Mouse (Mus musculus): ENCODE measurements around the gene Spint1. TPM values are rescaled to one million over a fixed set of nuclear protein-coding genes. Genes with fewer than 3 reads are reported as not detected.

Gene Spint1
- not detected in 2 replicates for total RNA-seq (2014; fragmentation: Nextera tagmentation)
- 0.55 TPM in 1 of 2 replicates, not detected in the other for total RNA-seq (2017)
- not detected in 2 replicates for polyA plus RNA-seq (2012)

- no peak within 1 kb of the TSS for H3K4me3 ChIP-seq (ENCODE audit: low read depth, low read length)
- no peaks in the 10 kb centered on the region for H3K9me3 ChIP-seq (replicated peaks)
- no peaks in the 10 kb centered on the region for H3K36me3 ChIP-seq (replicated peaks)
- H3K27me3 ChIP-seq (ENCODE audit: insufficient read depth, low read length): peaks cover 54% of the 10 kb centered on the region
- ATAC-seq (ENCODE audit: extremely low read depth, insufficient number of reproducible peaks, low FRiP score, poor library complexity, severe bottlenecking) (no peak), DNase-seq (ENCODE audit: low spot score) (no peak)
- no peak for TF ChIP-seq GATA1 (IDR thresholded peaks at IDR 0.05; ENCODE audit: borderline replicate concordance, low read length)
- peaks cover 2% of the 10 kb centered on the region for H3K4me1 ChIP-seq (ENCODE audit: insufficient read depth, low read depth, low read length)
Observed at GRCm38 (mm10) chr2:119237210-119237870, at the start of gene Spint1. Spint1 (plus strand) TSS chr2:119237362.

- Histone ChIP-seq H3K4me1 (ENCODE audit: insufficient read depth, low read depth, low read length) (peaks cover 21% of the 10 kb centered on the region), H3K4me3 (ENCODE audit: low read depth, low read length) (peak overlapping the region; percentile 66; the same call in 1 of the 2 replicates), H3K27me3 (ENCODE audit: insufficient read depth, low read length) (no peaks in the 10 kb centered on the region), H3K36me3 (replicated peaks) (peaks cover 33% of the 10 kb centered on the region), H3K9me3 (replicated peaks) (no peaks in the 10 kb centered on the region)
- no peak for TF ChIP-seq TAL1 (conservative IDR thresholded peaks at IDR 0.05; ENCODE audit: low read depth, low read length)
- TF ChIP-seq CTCF (IDR thresholded peaks at IDR 0.05; ENCODE audit: low read depth, low read length): peak; percentile 79
- ATAC-seq (ENCODE audit: extremely low read depth, insufficient number of reproducible peaks, low FRiP score, poor library complexity, severe bottlenecking) (peak; percentile 57), DNase-seq (ENCODE audit: low spot score) (peak; percentile 71)
Observed at GRCm38 (mm10) chr2:119189029-119189710, 48.0 kb upstream of the Spint1 start.

- Histone ChIP-seq H3K27me3 (ENCODE audit: insufficient read depth, low read length) (no peaks in the 10 kb centered on the region), H3K4me3 (ENCODE audit: low read depth, low read length) (no peak overlapping the region), H3K4me1 (ENCODE audit: insufficient read depth, low read depth, low read length) (peaks cover 26% of the 10 kb centered on the region), H3K36me3 (replicated peaks) (peaks cover 16% of the 10 kb centered on the region), H3K9me3 (replicated peaks) (no peaks in the 10 kb centered on the region)
- TF ChIP-seq GATA1 (IDR thresholded peaks at IDR 0.05; ENCODE audit: borderline replicate concordance, low read length) (no peak), POLR2AphosphoS5 (IDR thresholded peaks at IDR 0.05; ENCODE audit: insufficient replicate concordance, low read depth, low read length) (no peak), CTCF (IDR thresholded peaks at IDR 0.05; ENCODE audit: low read depth, low read length) (no peak), TAL1 (conservative IDR thresholded peaks at IDR 0.05; ENCODE audit: low read depth, low read length) (no peak), GATA2 (IDR thresholded peaks at IDR 0.05; ENCODE audit: borderline replicate concordance, low read depth, low read length) (no peak)
- DNase-seq (ENCODE audit: low spot score): no peak
- no peak for ATAC-seq (ENCODE audit: extremely low read depth, insufficient number of reproducible peaks, low FRiP score, poor library complexity, severe bottlenecking)
Observed at GRCm38 (mm10) chr2:119190969-119191368, 46.2 kb upstream of the Spint1 start.

- H3K27me3 ChIP-seq (ENCODE audit: insufficient read depth, low read length): no peaks in the 10 kb centered on the region
- ATAC-seq (ENCODE audit: extremely low read depth, insufficient number of reproducible peaks, low FRiP score, poor library complexity, severe bottlenecking) (no peak), DNase-seq (ENCODE audit: low spot score) (no peak)
- no peak overlapping the region for H3K4me3 ChIP-seq (ENCODE audit: low read depth, low read length)
- peaks cover 9% of the 10 kb centered on the region for H3K36me3 ChIP-seq (replicated peaks)
- peaks cover 37% of the 10 kb centered on the region for H3K4me1 ChIP-seq (ENCODE audit: insufficient read depth, low read depth, low read length)
- TF ChIP-seq GATA2 (IDR thresholded peaks at IDR 0.05; ENCODE audit: borderline replicate concordance, low read depth, low read length) (no peak), POLR2AphosphoS5 (IDR thresholded peaks at IDR 0.05; ENCODE audit: insufficient replicate concordance, low read depth, low read length) (no peak), TAL1 (conservative IDR thresholded peaks at IDR 0.05; ENCODE audit: low read depth, low read length) (no peak), GATA1 (IDR thresholded peaks at IDR 0.05; ENCODE audit: borderline replicate concordance, low read length) (no peak), CTCF (IDR thresholded peaks at IDR 0.05; ENCODE audit: low read depth, low read length) (no peak)
- no peaks in the 10 kb centered on the region for H3K9me3 ChIP-seq (replicated peaks)
Observed at GRCm38 (mm10) chr2:119194140-119194539, 43.0 kb upstream of the Spint1 start.

GRCm38 (mm10) chr2:119196316-119197108 is 40.6 kb upstream of the Spint1 start:
- Histone ChIP-seq H3K4me1 (ENCODE audit: insufficient read depth, low read depth, low read length) (peaks cover 25% of the 10 kb centered on the region), H3K36me3 (replicated peaks) (peaks cover 8% of the 10 kb centered on the region), H3K9me3 (replicated peaks) (no peaks in the 10 kb centered on the region), H3K27me3 (ENCODE audit: insufficient read depth, low read length) (no peaks in the 10 kb centered on the region), H3K4me3 (ENCODE audit: low read depth, low read length) (no peak overlapping the region; the same call in 1 of the 2 replicates)
- TF ChIP-seq CTCF (IDR thresholded peaks at IDR 0.05; ENCODE audit: low read depth, low read length) (no peak), POLR2AphosphoS5 (IDR thresholded peaks at IDR 0.05; ENCODE audit: insufficient replicate concordance, low read depth, low read length) (no peak), GATA1 (IDR thresholded peaks at IDR 0.05; ENCODE audit: borderline replicate concordance, low read length) (no peak), TAL1 (conservative IDR thresholded peaks at IDR 0.05; ENCODE audit: low read depth, low read length) (no peak), GATA2 (IDR thresholded peaks at IDR 0.05; ENCODE audit: borderline replicate concordance, low read depth, low read length) (no peak)
- ATAC-seq (ENCODE audit: extremely low read depth, insufficient number of reproducible peaks, low FRiP score, poor library complexity, severe bottlenecking): no peak
- peak; percentile 30 for DNase-seq (ENCODE audit: low spot score)

- TF ChIP-seq GATA2 (IDR thresholded peaks at IDR 0.05; ENCODE audit: borderline replicate concordance, low read depth, low read length): no peak
- no peak for TF ChIP-seq GATA1 (IDR thresholded peaks at IDR 0.05; ENCODE audit: borderline replicate concordance, low read length)
- H3K27me3 ChIP-seq (ENCODE audit: insufficient read depth, low read length): no peaks in the 10 kb centered on the region
Observed at GRCm38 (mm10) chr2:119197493-119197892, 39.7 kb upstream of the Spint1 start.

More at GRCm38 (mm10) chr2:119197493-119197892, 39.7 kb upstream of the Spint1 start:
- Histone ChIP-seq H3K4me3 (ENCODE audit: low read depth, low read length) (no peak overlapping the region), H3K4me1 (ENCODE audit: insufficient read depth, low read depth, low read length) (peaks cover 25% of the 10 kb centered on the region), H3K36me3 (replicated peaks) (peaks cover 8% of the 10 kb centered on the region), H3K9me3 (replicated peaks) (no peaks in the 10 kb centered on the region)
- ATAC-seq (ENCODE audit: extremely low read depth, insufficient number of reproducible peaks, low FRiP score, poor library complexity, severe bottlenecking): no peak
- DNase-seq (ENCODE audit: low spot score): no peak
